Mouse (Mus musculus) frontal cortex, adult (tissue): Measurements from ENCODE around the gene Gm4297.
"Not testable (repeated sequence)": the region's sequence is repeated elsewhere in the genome, so short reads cannot be mapped to it uniquely, and the experiment has no call there.

ENCODE experiments used
- ATAC-seq: cut with Nextera tagmentation; 2 replicates; pipeline ENCODE4 v1.9.2; 2017; ENCODE audit warnings: mild to moderate bottlenecking, moderate library complexity, mixed read lengths; ENCODE audit not compliant: low TSS enrichment

The Gm4297 gene

DNA sequence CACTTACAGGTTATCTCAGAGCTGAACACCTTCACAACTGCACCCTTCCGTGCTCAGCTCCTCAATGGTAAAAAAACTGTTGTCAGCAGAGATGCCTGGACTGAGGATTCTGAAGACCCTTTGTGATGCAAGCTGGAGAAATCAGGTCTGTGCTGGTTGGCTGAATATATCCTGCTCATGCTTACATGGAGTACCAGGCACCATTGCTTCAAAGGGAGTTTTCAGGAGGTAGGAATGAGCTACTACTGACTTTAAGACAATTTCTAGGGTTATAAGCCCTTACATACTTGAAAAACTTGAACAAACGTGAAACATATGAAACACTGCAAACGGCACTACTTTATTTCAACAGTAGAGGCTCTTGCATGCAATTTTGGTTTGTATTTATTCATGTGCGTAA, at the start of gene Gm4297:
Gm4297 (minus strand) TSS at position 101 of the 400 bp plus-strand sequence.
- not testable (repeated sequence) for ATAC-seq
